Mouse (Mus musculus) kidney, embryonic 14.5 days (tissue): Measurements from ENCODE around the gene Duox2. TPM values are rescaled to one million over a fixed set of nuclear protein-coding genes. Genes with fewer than 3 reads are reported as not detected.
"Not testable (repeated sequence)": the region's sequence is repeated elsewhere in the genome, so short reads cannot be mapped to it uniquely, and the experiment has no call there.

Experiments used
- ATAC-seq: fragments of 200-750 bp; cut with Nextera tagmentation; 2 replicates; pipeline ENCODE4 v1.8.0; 2017; ENCODE audit warnings: moderate number of reproducible peaks, mild to moderate bottlenecking, moderate TSS enrichment, moderate library complexity; ENCODE audit not compliant: low FRiP score, low TSS enrichment
- H3K27ac ChIP-seq: fragments of 300-500 bp; sonication (generic); 2 replicates; pipeline ENCODE4 v1.5.1; 2014; ENCODE audit warnings: low read depth, mild to moderate bottlenecking, low read length, moderate library complexity, mixed read lengths
- H3K27me3 ChIP-seq: fragments of 300-500 bp; sonication (generic); 2 replicates; pipeline ENCODE4 v1.6.1; 2014; ENCODE audit warnings: mild to moderate bottlenecking, low read length; ENCODE audit not compliant: control insufficient read depth, insufficient read depth
- H3K36me3 ChIP-seq: fragments of 300-500 bp; sonication (generic); 2 replicates; pipeline ENCODE4 v1.6.1; 2014; ENCODE audit warnings: low read length, mixed read lengths; ENCODE audit not compliant: control insufficient read depth, insufficient read depth
- H3K4me1 ChIP-seq: fragments of 300-500 bp; sonication (generic); 2 replicates; pipeline ENCODE4 v1.6.1; 2014; ENCODE audit warnings: low read length, mixed read lengths; ENCODE audit not compliant: control insufficient read depth, insufficient read depth
- H3K4me2 ChIP-seq: fragments of 300-500 bp; sonication (generic); replicated peaks from 2 replicates; pipeline ENCODE4 v1.6.1; 2014; ENCODE audit warnings: low read depth, mild to moderate bottlenecking, low read length
- H3K4me3 ChIP-seq: fragments of 300-500 bp; sonication (generic); 2 replicates; pipeline ENCODE4 v1.5.1; 2014; ENCODE audit warnings: mild to moderate bottlenecking, low read length
- H3K9ac ChIP-seq: fragments of 300-500 bp; sonication (generic); 2 replicates; pipeline ENCODE4 v1.6.1; 2014; ENCODE audit warnings: low read depth, mild to moderate bottlenecking, low read length, moderate library complexity
- H3K9me3 ChIP-seq: fragments of 300-500 bp; sonication (generic); 2 replicates; pipeline ENCODE4 v1.6.1; 2016; ENCODE audit warnings: low read length; ENCODE audit not compliant: control insufficient read depth
- WGBS: fragments of 180-500 bp; shearing (Covaris S2); extraction: QIAGEN DNeasy Blood & Tissue Kit; methylation state at CpG from one replicate; pipeline ENCODE4 v1.1.7; 2014; 5-methylcytosine and 5-hydroxymethylcytosine counted together
- polyA plus RNA-seq: library from polyadenylated mRNA; unstranded; fragments of >200 nt; fragmentation: Nextera tagmentation; extraction: Ambion mirVana; gene quantifications from 2 replicates; pipeline ENCODE4 v1.2.1, GENCODE M21; 2014

Duox2 gene
- 0.05 TPM in 1 of 2 replicates, not detected in the other for polyA plus RNA-seq

DNA sequence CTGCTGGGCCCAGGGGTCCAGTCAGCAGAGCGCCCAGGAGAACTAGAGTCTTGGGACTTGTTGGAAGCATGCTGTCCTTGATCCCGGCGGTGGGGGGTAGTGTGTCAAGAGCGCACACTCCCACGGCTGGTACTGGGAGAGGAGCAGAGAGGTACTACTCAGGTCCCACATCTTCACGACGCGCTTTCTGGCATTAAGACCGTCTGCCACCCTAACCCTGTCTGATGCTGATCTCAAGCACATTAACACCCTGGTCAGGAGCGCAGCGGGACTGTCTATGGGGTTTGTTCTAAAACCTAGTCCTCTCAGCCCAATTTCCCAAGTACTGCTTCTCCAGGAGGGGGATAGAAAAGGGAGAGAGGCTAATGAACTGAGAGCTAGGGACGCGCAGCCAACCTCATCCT, at the start of gene Duox2:
Gene Duox2 (minus strand): TSS at position 354 of the 404 bp plus-strand sequence.
- H3K9ac ChIP-seq: no peak within 1 kb of the TSS

DNA sequence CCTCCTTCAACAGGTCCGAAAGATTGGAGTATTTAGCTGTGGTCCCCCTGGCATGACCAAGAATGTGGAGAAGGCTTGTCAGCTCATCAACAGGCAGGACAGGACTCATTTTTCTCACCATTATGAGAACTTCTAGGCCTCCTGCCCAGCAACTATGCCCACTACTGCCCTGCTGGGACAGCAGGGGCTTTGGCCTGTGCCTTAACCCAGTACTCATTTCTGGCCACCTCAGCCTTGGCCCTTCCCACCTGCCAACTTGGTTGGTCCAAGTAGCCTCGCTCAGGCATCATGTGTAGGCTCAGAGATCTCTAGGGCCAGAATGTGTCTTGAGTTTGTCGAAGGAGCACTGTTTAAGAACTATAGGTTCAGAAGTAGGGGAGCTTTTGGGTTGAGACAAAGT, 49.0 kb upstream of the Duox2 start:
- H3K9ac ChIP-seq: no peak overlapping the region
- 96% methylated on average over 3 of the region's 3 CpGs for WGBS
- peaks cover 4% of the 10 kb centered on the region; the same call in 1 of the 2 replicates for H3K36me3 ChIP-seq
- no peak overlapping the region for H3K4me3 ChIP-seq
- no peak overlapping the region for H3K27ac ChIP-seq
- ATAC-seq: no peak
- H3K27me3 ChIP-seq: no peaks in the 10 kb centered on the region
- no peaks in the 10 kb centered on the region for H3K9me3 ChIP-seq
- H3K4me2 ChIP-seq: no peak overlapping the region
- peaks cover 15% of the 10 kb centered on the region for H3K4me1 ChIP-seq

More for the DNA sequence above, at the start of gene Duox2:
- 2% methylated on average over 13 of the region's 13 CpGs for WGBS
- peak within 1 kb of the TSS; percentile 39 for H3K4me2 ChIP-seq
- H3K36me3 ChIP-seq: no peaks in the 10 kb centered on the region
- ATAC-seq: no peak
- no peaks in the 10 kb centered on the region for H3K9me3 ChIP-seq
- H3K27ac ChIP-seq: no peak within 1 kb of the TSS
- H3K4me3 ChIP-seq: peak within 1 kb of the TSS; percentile 34
- H3K4me1 ChIP-seq: peaks cover 19% of the 10 kb centered on the region
- peaks cover 89% of the 10 kb centered on the region for H3K27me3 ChIP-seq

DNA sequence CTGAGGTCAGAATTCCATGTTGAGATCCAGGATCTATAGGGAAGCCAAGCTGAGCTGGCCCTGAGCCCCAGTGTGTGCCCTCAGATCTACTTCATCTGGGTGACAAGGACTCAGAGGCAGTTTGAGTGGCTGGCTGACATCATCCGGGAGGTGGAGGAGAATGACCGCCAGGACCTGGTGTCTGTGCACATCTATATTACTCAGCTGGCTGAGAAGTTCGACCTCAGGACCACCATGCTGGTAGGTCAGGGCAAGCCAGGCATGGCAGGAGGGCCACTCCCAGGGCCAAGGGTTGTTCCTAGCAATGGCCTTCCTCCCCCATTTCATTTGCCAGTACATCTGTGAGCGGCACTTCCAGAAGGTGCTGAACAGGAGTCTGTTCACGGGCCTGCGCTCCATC, 47.9 kb upstream of the Duox2 start:
- H3K27ac ChIP-seq, H3K27me3 ChIP-seq, H3K4me2 ChIP-seq, H3K9ac ChIP-seq, H3K4me3 ChIP-seq, H3K9me3 ChIP-seq, ATAC-seq, H3K36me3 ChIP-seq: not testable (repeated sequence)
- 84% methylated on average over 6 of the region's 6 CpGs for WGBS
- H3K4me1 ChIP-seq: peaks cover 12% of the 10 kb centered on the region; the same call in 1 of the 2 replicates

DNA sequence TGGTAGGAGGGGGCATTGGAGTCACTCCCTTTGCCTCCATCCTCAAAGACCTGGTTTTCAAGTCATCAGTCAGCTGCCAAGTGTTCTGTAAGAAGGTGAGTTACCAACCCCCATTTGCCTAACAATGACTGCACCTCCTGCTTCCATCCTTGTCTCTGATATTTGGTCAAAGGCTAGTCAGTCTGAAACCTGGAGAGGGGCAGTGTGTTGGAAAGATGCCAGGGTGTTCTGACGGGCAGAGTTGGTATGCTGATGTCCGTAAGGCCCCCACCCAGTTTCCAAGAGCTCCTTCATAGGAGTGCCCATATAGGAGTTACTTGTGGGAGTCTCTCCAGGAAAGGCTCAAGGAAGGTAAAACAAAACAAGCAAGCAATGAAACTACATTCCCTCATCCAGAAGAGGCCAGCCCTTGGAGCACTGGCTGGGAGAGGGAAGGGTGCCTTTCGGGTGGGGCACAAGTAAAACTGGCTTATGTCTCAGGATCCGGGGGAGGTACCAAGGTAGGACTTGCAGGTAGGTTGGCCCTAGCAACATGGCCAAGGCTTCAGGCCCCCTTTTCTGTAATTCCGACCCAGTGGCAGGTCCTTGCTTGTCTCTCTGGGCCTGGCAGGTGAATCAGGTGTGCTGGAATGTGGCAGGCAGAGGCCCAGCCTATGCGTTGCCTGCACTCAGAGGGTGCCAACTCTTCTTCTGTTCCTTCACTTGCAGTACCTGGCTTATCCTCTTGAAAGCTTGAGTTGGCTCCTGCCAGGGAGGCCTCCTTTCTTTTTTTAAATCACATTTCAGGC, 47.1 kb upstream of the Duox2 start:
- Histone ChIP-seq H3K9me3 (no peaks in the 10 kb centered on the region), H3K27ac (no peak overlapping the region), H3K4me2 (no peak overlapping the region), H3K4me3 (no peak overlapping the region), H3K4me1 (peaks cover 12% of the 10 kb centered on the region; the same call in 1 of the 2 replicates), H3K36me3 (no peaks in the 10 kb centered on the region), H3K27me3 (no peaks in the 10 kb centered on the region), H3K9ac (no peak overlapping the region)
- no peak for ATAC-seq
- 82% methylated on average over 6 of the region's 6 CpGs for WGBS

DNA sequence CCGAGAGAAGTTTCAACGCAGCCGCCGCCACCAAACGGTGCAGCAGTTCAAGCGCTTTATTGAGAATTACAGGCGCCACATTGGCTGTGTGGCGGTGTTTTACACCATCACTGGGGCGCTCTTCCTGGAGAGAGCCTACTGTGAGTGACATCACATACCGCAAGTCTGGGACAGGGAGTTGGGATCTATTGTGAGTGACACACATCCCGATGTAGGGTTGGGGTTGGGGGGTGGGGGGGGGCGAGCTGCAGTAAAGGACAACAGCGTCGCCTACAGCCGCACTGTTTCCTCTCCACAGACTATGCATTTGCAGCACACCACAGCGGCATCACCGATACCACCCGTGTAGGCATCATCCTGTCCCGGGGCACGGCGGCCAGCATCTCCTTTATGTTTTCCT, 39.0 kb upstream of the Duox2 start:
- no peaks in the 10 kb centered on the region for H3K36me3 ChIP-seq
- no peaks in the 10 kb centered on the region; the same call in 1 of the 2 replicates for H3K27me3 ChIP-seq
- no peak overlapping the region for H3K27ac ChIP-seq
- H3K4me1 ChIP-seq: no peaks in the 10 kb centered on the region
- ATAC-seq: no peak
- WGBS: 60% methylated on average over 21 of the region's 21 CpGs
- H3K4me3 ChIP-seq: no peak overlapping the region
- H3K4me2 ChIP-seq: peak overlapping the region; percentile 2
- H3K9me3 ChIP-seq: no peaks in the 10 kb centered on the region
- H3K9ac ChIP-seq: no peak overlapping the region

DNA sequence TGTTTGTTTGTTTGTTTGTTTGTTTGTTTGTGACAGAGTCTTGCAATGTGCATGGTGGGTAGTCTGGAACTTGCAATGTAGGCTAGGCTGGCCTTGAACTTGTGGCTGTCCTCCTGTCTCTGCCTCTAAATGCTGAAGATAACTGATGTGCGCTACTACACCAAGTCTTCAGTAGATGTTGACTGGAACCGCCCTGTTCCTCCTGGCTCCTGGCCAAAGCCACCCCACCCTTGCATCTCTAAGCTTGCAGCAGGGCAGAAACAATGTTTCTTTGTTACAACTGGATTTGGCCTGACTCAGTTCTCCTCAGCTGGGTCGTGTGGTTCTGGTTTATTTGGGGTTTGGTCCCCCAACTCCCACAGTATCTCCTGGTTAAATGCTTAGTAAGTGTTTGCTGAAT, 35.9 kb upstream of the Duox2 start:
- Histone ChIP-seq H3K4me2 (no peak overlapping the region), H3K4me1 (no peaks in the 10 kb centered on the region), H3K4me3 (no peak overlapping the region), H3K27me3 (no peaks in the 10 kb centered on the region; the same call in 1 of the 2 replicates), H3K36me3 (no peaks in the 10 kb centered on the region), H3K27ac (no peak overlapping the region), H3K9ac (no peak overlapping the region), H3K9me3 (no peaks in the 10 kb centered on the region)
- WGBS: 68% methylated on average over 3 of the region's 3 CpGs
- no peak for ATAC-seq

DNA sequence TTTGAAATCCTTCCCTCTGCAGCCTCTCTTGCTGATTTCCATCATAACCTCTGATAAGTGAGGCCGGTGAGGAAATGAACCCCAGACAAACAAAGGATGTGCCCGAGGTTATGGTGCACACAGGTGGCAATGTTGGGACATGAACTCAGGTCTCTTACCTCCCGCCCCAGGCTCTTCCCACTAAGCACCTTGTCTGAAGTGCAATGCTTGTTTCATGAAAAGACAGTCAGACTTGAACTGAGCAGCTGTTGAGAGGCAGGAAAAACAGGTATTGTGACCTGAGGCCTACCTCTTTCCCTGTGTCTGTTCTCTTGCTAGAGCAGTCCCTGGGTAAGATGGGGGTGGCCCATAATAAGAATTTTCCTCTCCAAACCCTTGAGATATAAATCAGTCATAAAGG, 34.0 kb upstream of the Duox2 start:
- ATAC-seq: no peak
- Histone ChIP-seq H3K27me3 (no peaks in the 10 kb centered on the region), H3K27ac (no peak overlapping the region), H3K9ac (no peak overlapping the region), H3K4me3 (no peak overlapping the region), H3K4me2 (no peak overlapping the region), H3K9me3 (no peaks in the 10 kb centered on the region), H3K4me1 (no peaks in the 10 kb centered on the region), H3K36me3 (no peaks in the 10 kb centered on the region)
- WGBS: 74% methylated on average over 3 of the region's 3 CpGs

DNA sequence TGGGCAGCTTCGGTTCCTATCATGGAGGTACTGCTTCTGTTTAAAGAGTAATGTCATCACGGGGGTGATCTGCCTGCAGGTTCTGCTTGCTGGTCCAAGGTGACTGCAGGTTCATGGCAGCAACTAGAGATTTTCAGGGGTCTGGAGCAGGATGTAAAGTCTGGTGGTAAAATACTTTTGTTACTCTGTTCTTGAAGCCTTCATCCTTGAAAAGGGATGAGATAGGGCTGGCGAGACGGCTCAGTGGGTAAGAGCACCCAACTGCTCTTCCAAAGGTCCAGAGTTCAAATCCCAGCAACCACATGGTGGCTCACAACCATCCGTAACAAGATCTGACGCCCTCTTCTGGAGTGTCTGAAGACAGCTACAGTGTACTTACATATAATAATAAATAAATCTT, 32.1 kb upstream of the Duox2 start:
- not testable (repeated sequence) for H3K36me3 ChIP-seq, ATAC-seq, H3K27ac ChIP-seq, H3K4me3 ChIP-seq, H3K9me3 ChIP-seq, H3K27me3 ChIP-seq, H3K9ac ChIP-seq, H3K4me1 ChIP-seq, H3K4me2 ChIP-seq
- WGBS: 86% methylated on average over 4 of the region's 6 CpGs

DNA sequence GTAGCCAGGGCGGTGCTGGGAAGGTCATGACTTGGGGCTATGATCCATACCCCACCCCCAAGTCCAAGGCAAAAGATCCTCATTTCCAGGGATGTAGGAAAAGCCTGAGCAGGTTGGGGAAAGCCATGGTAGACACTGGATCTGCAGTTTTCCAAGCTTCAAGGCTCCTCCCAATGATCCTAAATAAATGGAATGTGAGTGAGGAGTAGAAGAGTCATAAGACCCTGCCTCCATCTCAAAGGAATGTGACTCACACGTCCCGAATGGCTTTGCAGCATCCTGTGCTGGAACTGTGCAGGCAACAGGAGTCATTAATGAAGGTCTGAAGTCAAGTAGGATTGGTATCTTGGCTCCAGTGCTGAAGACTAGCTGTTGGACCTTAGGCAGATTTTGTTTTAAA, 29.7 kb upstream of the Duox2 start:
- Histone ChIP-seq H3K9ac (no peak overlapping the region), H3K4me1 (no peaks in the 10 kb centered on the region), H3K36me3 (no peaks in the 10 kb centered on the region), H3K4me3 (no peak overlapping the region), H3K27me3 (no peaks in the 10 kb centered on the region), H3K9me3 (no peaks in the 10 kb centered on the region), H3K4me2 (no peak overlapping the region), H3K27ac (no peak overlapping the region)
- WGBS: 60% methylated on average over 3 of the region's 3 CpGs
- no peak for ATAC-seq
